Mouse (Mus musculus): ENCODE data around the gene Cradd.

GRCm38 (mm10) chr10:95318392-95318708 lies 5.6 kb downstream of the Cradd start:
- no peak for TF ChIP-seq CTCF (IDR thresholded peaks at IDR 0.05; ENCODE audit: low read depth)
- no peak for TF ChIP-seq EP300 (optimal IDR thresholded peaks at IDR 0.05)
